Mouse (Mus musculus): ENCODE measurements around the gene Bag2. TPM values are rescaled to one million over a fixed set of nuclear protein-coding genes. Genes with fewer than 3 reads are reported as not detected.

Bag2 gene
- total and polyA plus RNA-seq, 3 experiments = 74.2 to 88.8 TPM; not detected in 1

DNA sequence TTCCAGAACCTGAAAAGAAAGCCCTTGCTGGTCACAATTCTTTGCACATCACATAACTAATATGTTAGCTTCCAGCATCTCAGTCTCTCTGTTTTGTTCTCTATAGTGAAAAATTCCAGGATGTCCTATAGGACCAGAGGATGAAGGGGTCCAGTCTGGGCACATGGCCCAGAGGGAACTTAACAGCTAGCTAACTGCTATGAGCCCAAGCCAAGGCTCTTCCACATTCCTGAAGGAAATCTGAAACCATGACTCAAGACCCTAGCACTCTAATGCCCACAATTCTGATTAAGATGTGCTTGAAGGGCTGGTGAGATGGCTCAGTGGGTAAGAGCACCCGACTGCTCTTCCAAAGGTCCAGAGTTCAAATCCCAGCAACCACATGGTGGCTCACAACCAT lies 40.0 kb downstream of the Bag2 start:
- no peak overlapping the region for H3K4me3 ChIP-seq (ENCODE audit: control insufficient read depth in 1 of 2, insufficient read depth in 1 of 2, low read depth in 2 of 2, low read length in 2 of 2)

DNA sequence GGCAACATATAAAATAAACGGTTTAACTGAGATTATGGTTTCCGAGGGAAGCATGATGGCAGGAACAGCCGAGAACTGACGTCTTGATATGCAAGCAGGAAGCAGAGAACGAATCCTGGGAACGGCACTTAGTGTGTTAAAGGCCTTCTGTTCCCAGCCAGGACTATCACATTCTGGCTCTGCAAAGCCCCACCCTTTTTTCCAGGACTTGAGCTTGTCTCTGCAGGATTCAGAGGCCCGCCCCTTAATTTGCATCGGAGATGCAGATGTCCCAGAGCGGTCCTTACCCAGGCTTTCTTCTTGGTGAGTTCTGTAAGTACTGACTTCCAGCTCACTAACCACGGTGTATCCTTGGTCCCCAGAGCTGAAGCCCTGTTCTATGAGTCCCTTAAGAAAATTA lies 42.8 kb downstream of the Bag2 start:
- H3K4me3 ChIP-seq (ENCODE audit: control insufficient read depth in 1 of 2, insufficient read depth in 1 of 2, low read depth in 2 of 2, low read length in 2 of 2) = no peak overlapping the region

More for the DNA sequence above, 40.0 kb downstream of the Bag2 start:
- no peak for TF ChIP-seq NRF1 (IDR thresholded peaks at IDR 0.05; ENCODE audit: insufficient read depth, low read depth, low read length, poor library complexity, severe bottlenecking)
- TF ChIP-seq POLR2A (IDR thresholded peaks at IDR 0.05; ENCODE audit: control insufficient read depth in 1 of 2, insufficient read depth in 1 of 2, low read depth in 1 of 2, low read length in 2 of 2, poor library complexity in 1 of 2) = no peak
- TF ChIP-seq HCFC1 (IDR thresholded peaks at IDR 0.05; ENCODE audit: low read depth, low read length) = no peak
- no peak for TF ChIP-seq ZC3H11A (IDR thresholded peaks at IDR 0.05; ENCODE audit: low read depth, low read length)
- no peak for DNase-seq (ENCODE audit: low read depth, low spot score)
- Histone ChIP-seq H3K9me3 (replicated peaks; ENCODE audit: insufficient read depth, low read length) (no peaks in the 10 kb centered on the region), H3K9ac (ENCODE audit: control insufficient read depth, low read depth, low read length, poor library complexity, severe bottlenecking) (no peak overlapping the region), H3K27me3 (ENCODE audit: control insufficient read depth in 1 of 2, insufficient read depth in 2 of 2, low read length in 2 of 2) (peaks cover 0 to 1% of the 10 kb centered on the region in 2 experiments; a peak in 1 of 4 replicates), H3K79me2 (ENCODE audit: control insufficient read depth, insufficient read depth, low read length, poor library complexity) (peaks cover 9% of the 10 kb centered on the region), H3K27ac (ENCODE audit: control insufficient read depth, low read depth, low read length) (no peak overlapping the region), H3K4me1 (ENCODE audit: control insufficient read depth in 1 of 2, insufficient read depth in 2 of 2, low read length in 2 of 2) (peaks cover 5 to 8% of the 10 kb centered on the region in 2 experiments; a peak in 3 of 4 replicates), H3K36me3 (ENCODE audit: control insufficient read depth in 1 of 2, insufficient read depth in 2 of 2, low read length in 2 of 2) (peaks cover 2 to 6% of the 10 kb centered on the region in 2 experiments; a peak in 3 of 4 replicates)

GRCm38 (mm10) chr1:33712026-33712425 lies 45.6 kb downstream of the Bag2 start:
- Histone ChIP-seq H3K4me3 (ENCODE audit: control insufficient read depth in 1 of 2, insufficient read depth in 1 of 2, low read depth in 2 of 2, low read length in 2 of 2) (no peak overlapping the region), H3K36me3 (ENCODE audit: control insufficient read depth in 1 of 2, insufficient read depth in 2 of 2, low read length in 2 of 2) (peaks cover 0 to 2% of the 10 kb centered on the region in 2 experiments; a peak in 1 of 4 replicates)

More for the DNA sequence above, 42.8 kb downstream of the Bag2 start:
- DNase-seq (ENCODE audit: low read depth, low spot score) = no peak
- H3K4me1 ChIP-seq (ENCODE audit: control insufficient read depth in 1 of 2, insufficient read depth in 2 of 2, low read length in 2 of 2) = peaks cover 2 to 12% of the 10 kb centered on the region in 2 experiments; a peak in 3 of 4 replicates
- peaks cover 0 to 4% of the 10 kb centered on the region in 2 experiments; a peak in 1 of 4 replicates for H3K36me3 ChIP-seq (ENCODE audit: control insufficient read depth in 1 of 2, insufficient read depth in 2 of 2, low read length in 2 of 2)
- peaks cover 0 to 1% of the 10 kb centered on the region in 2 experiments; a peak in 1 of 4 replicates for H3K27me3 ChIP-seq (ENCODE audit: control insufficient read depth in 1 of 2, insufficient read depth in 2 of 2, low read length in 2 of 2)
- H3K79me2 ChIP-seq (ENCODE audit: control insufficient read depth, insufficient read depth, low read length, poor library complexity) = peaks cover under 1% of the 10 kb centered on the region; the same call in 1 of the 2 replicates
- no peak overlapping the region for H3K27ac ChIP-seq (ENCODE audit: control insufficient read depth, low read depth, low read length)
- H3K9me3 ChIP-seq (replicated peaks; ENCODE audit: insufficient read depth, low read length) = no peaks in the 10 kb centered on the region
- TF ChIP-seq CHD1 (IDR thresholded peaks at IDR 0.05; ENCODE audit: low read depth, low read length) (no peak), MYC (IDR thresholded peaks at IDR 0.05; ENCODE audit: low read depth, low read length) (no peak), MAFK (IDR thresholded peaks at IDR 0.05; ENCODE audit: borderline replicate concordance, low read depth, low read length) (no peak), ZC3H11A (IDR thresholded peaks at IDR 0.05; ENCODE audit: low read depth, low read length) (no peak), MAX (IDR thresholded peaks at IDR 0.05; ENCODE audit: low read length) (no peak), ZNF384 (IDR thresholded peaks at IDR 0.05; ENCODE audit: low read depth, low read length) (no peak), TCF12 (IDR thresholded peaks at IDR 0.05; ENCODE audit: low read depth, low read length) (no peak), POLR2AphosphoS5 (IDR thresholded peaks at IDR 0.05; ENCODE audit: borderline replicate concordance, low read depth, low read length) (no peak), RCOR1 (IDR thresholded peaks at IDR 0.05; ENCODE audit: low read depth, low read length) (no peak), USF1 (IDR thresholded peaks at IDR 0.05; ENCODE audit: low read depth, low read length) (no peak), JUND (IDR thresholded peaks at IDR 0.05; ENCODE audit: low read depth, low read length) (no peak), CHD2 (IDR thresholded peaks at IDR 0.05; ENCODE audit: low read length) (no peak), SIN3A (IDR thresholded peaks at IDR 0.05; ENCODE audit: low read length) (no peak), UBTF (IDR thresholded peaks at IDR 0.05; ENCODE audit: borderline replicate concordance, insufficient read depth, low read depth, low read length) (no peak), GABPA (IDR thresholded peaks at IDR 0.05; ENCODE audit: low read depth, low read length) (no peak), ELF1 (IDR thresholded peaks at IDR 0.05; ENCODE audit: low read depth, low read length) (no peak), MYB (IDR thresholded peaks at IDR 0.05; ENCODE audit: low read depth, low read length) (no peak), GATA1 (IDR thresholded peaks at IDR 0.05; ENCODE audit: low read depth, low read length) (no peak), TBP (IDR thresholded peaks at IDR 0.05; ENCODE audit: low read depth, low read length) (no peak)
- no peak overlapping the region for H3K9ac ChIP-seq (ENCODE audit: control insufficient read depth, low read depth, low read length, poor library complexity, severe bottlenecking)

More at GRCm38 (mm10) chr1:33712026-33712425, 45.6 kb downstream of the Bag2 start:
- TF ChIP-seq RAD21 (IDR thresholded peaks at IDR 0.05; ENCODE audit: low read depth, low read length) = no peak
- Histone ChIP-seq H3K9ac (ENCODE audit: control insufficient read depth, low read depth, low read length, poor library complexity, severe bottlenecking) (no peak overlapping the region), H3K4me1 (ENCODE audit: control insufficient read depth in 1 of 2, insufficient read depth in 2 of 2, low read length in 2 of 2) (peaks cover 0 to 13% of the 10 kb centered on the region in 2 experiments; a peak in 2 of 4 replicates), H3K27ac (ENCODE audit: control insufficient read depth, low read depth, low read length) (no peak overlapping the region), H3K9me3 (replicated peaks; ENCODE audit: insufficient read depth, low read length) (no peaks in the 10 kb centered on the region), H3K27me3 (ENCODE audit: control insufficient read depth in 1 of 2, insufficient read depth in 2 of 2, low read length in 2 of 2) (peaks cover 0 to 1% of the 10 kb centered on the region in 2 experiments; a peak in 1 of 4 replicates), H3K79me2 (ENCODE audit: control insufficient read depth, insufficient read depth, low read length, poor library complexity) (no peaks in the 10 kb centered on the region)
- no peak for DNase-seq (ENCODE audit: low read depth, low spot score)

Data from MEL (cell line).